Mouse (Mus musculus) Patski (cell line): ENCODE measurements around the gene Fut2. TPM values are rescaled to one million over a fixed set of nuclear protein-coding genes. Genes with fewer than 3 reads are reported as not detected.
"Not testable (repeated sequence)": the region's sequence is repeated elsewhere in the genome, so short reads cannot be mapped to it uniquely, and the experiment has no call there.

Experiments
- ATAC-seq: fragments of 100-300 bp; one replicate; pipeline ENCODE4 v1.8.0; 2021
- CTCF ChIA-PET: fragments of 350-600 bp; sonication (Branson Sonifier 250); formaldehyde crosslinking; loops from one replicate; lab custom pipeline; 2022; ENCODE audit warnings: inconsistent platforms; lab: Charles Lee
- POLR2A ChIA-PET: fragments of 350-600 bp; sonication (Branson Sonifier 250); formaldehyde crosslinking; loops from one replicate; lab custom pipeline; 2022; ENCODE audit warnings: antibody characterized with exemption, inconsistent platforms; lab: Charles Lee
- DNase-seq: peaks from one replicate; pipeline ENCODE4 v3.0.0-alpha.2; 2011; ENCODE audit warnings: low read depth, low spot score
- H3K27me3 ChIP-seq: fragments of 371-371 bp; one replicate; pipeline ENCODE4 v1.5.1; 2021
- CTCF ChIP-seq: fragments of 100-300 bp; IDR thresholded peaks from one replicate; pipeline ENCODE4 v1.5.1; 2021
- in situ Hi-C: fragments of 300-500 bp; cut with MboI; formaldehyde crosslinking; loops from 3 replicates; pipeline ENCODE4 v1.11.1; 2018; ENCODE audit warnings: low pct_unique_long_range_greater_than_20kb, mixed read lengths
- polyA plus RNA-seq: library from polyadenylated mRNA; unstranded; gene quantifications from one replicate; pipeline ENCODE4 v1.2.3, GENCODE M21; 2021

Fut2 gene
- polyA plus RNA-seq, 1 experiment from 2014 or later, result 0.23 TPM

DNA sequence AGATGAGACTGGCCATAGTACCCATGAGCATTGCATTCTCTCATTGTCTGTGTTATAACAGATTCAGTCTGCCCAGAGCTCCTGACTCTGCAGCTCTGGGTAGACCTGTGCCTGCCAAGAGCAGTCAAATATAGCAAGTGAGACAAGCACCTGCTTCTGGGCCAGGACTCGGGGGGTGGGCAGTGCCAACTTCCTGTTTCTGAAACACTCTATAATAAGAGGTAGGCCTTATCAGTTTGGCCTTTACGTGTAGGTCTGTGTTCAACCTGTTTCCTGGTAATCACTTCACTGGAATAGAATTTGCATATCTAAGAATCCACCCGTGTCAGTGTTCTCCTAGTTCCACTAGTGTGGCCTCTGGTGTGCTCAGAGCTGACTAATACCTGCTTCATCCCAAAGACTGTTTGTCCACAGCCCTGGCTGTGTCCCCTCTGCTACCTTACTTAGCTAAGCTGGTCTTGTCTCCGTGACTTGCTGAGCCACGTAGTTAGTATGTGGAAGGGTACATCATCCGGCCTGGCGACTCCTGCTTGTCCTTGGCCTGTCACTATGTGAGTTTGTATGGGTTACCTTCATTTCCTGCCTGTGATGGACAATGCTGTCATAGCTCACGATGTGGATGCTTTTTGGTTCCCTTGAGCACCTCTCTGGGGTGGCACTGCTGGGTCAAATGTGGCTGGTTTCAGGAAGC is 15.0 kb upstream of the Fut2 start:
- in situ Hi-C loops, result loop anchor here (5.0 to 10.0 kb wide), 3 partner anchors 89 to 204 kb away; no protein-coding TSS in a partner anchor
- ATAC-seq (no peak), DNase-seq (no peak)
- H3K27me3 ChIP-seq, result no peaks in the 10 kb centered on the region
- ChIA-PET POLR2A (interaction anchor here (0.9 to 1.3 kb wide), 2 partner anchors 26 to 88 kb away, joined by 3 read pairs; no protein-coding TSS in a partner anchor), CTCF (interaction anchor here (2.4 to 5.1 kb wide), 3 partner anchors 9 to 120 kb away, joined by 9 to 74 read pairs (median 12); no protein-coding TSS in a partner anchor)
- no peak for TF ChIP-seq CTCF

DNA sequence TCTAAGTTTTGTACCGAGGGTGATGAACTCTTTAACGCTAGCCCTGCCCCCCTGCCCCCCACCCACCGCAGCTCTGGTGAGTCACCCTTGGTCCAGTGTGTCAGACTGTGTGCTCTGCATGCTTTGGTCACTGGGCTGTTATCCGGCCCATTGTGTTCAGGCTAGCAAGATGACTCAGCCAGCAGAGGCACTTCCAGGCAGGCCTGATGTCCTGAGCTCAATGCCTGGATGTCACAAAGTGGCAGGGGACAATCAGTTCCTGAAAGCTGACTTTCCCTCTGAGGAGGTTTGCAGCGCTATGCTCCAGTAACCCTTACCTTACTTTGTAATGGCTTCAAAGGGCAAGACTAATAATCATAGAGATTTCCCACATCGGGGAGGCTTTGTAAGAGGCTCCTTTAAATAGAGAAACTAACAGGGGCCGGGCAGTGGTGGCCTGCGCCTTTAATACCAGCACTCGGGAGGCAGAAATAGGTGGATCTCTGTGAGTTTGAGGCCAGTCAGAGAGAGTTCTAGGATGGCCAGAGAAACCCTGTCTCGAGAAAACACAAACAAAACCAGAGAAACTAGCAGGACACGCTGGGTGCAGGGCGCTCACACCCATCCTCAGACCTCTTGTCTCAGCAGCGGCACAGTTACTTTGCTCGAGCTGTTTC is 13.9 kb upstream of the Fut2 start:
- TF ChIP-seq CTCF, result no peak
- in situ Hi-C loops, result loop anchor here (5.0 to 10.0 kb wide), 3 partner anchors 88 to 203 kb away; no protein-coding TSS in a partner anchor
- no peaks in the 10 kb centered on the region for H3K27me3 ChIP-seq
- POLR2A ChIA-PET, result interaction anchor here (1.3 kb wide), 1 partner anchor 28 kb away, joined by 3 read pairs; no protein-coding TSS in a partner anchor
- CTCF ChIA-PET, result interaction anchor here (2.4 to 5.1 kb wide), 2 partner anchors 10 to 88 kb away, joined by 9 to 74 read pairs; no protein-coding TSS in a partner anchor
- ATAC-seq (peak; percentile 93), DNase-seq (peak; percentile 83)

DNA sequence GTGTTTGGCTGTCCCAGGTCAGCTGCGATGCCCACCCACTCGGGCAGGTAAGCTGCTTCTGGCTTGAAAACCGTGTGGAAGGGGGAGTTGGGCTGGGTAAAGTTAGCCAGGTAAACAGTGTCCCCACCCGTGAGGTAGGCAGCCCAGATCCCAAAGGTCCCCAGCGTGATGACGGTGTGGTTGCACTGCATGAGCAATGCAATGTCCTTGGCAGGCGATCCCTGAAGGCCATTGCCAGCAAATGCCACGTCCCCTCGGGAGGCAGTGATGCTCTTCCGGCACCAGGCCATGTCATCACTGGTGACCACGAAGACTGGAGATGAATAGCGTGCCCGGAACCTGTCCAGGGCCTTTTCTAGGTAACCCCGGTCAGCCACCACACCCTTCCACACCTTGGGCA is 12.3 kb upstream of the Fut2 start:
- POLR2A ChIA-PET, result no interaction called here
- no peak for TF ChIP-seq CTCF
- DNase-seq (no peak), ATAC-seq (no peak)
- H3K27me3 ChIP-seq, result no peaks in the 10 kb centered on the region
- CTCF ChIA-PET, result interaction anchor here (1.3 kb wide), 1 partner anchor 11 kb away, joined by 3 read pairs; no protein-coding TSS in a partner anchor
- in situ Hi-C loops, result no loop called here

DNA sequence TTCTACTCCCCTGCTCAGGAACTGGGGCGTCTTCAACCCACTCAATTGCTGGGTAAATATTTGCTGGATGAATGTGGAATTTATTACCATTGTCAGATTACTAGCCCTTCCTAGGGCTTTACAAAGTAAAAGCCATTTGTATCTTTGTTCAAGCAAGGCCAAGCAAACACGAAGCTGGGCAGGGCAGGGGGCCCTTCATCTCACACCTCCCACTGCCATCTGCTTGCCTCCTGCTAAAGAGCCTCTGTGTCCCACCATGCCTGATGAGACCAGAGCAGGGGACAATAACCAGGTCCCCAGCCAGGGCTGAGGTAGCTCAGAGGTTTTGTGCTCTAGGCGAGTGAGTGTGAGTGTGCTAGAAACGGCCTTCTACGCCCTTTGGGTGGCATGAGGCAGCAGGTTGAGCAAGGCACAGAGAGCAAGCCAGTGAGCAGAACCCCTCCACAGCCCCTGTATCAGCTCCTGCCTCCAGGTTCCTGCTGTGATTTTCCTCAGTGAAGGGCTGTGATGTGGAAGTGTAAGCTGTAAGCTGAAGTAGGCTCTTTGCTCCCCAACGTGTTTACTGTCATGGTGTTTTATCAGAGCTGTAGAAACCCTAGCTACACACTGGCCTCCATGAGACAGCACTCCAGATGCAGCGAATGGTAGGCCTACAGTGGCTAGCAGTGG is 11.6 kb upstream of the Fut2 start:
- TF ChIP-seq CTCF, result no peak
- in situ Hi-C loops, result no loop called here
- ATAC-seq, result no peak
- ChIA-PET POLR2A (no interaction called here), CTCF (interaction anchor here (1.3 kb wide), 1 partner anchor 12 kb away, joined by 3 read pairs; no protein-coding TSS in a partner anchor)
- no peak for DNase-seq
- no peaks in the 10 kb centered on the region for H3K27me3 ChIP-seq

DNA sequence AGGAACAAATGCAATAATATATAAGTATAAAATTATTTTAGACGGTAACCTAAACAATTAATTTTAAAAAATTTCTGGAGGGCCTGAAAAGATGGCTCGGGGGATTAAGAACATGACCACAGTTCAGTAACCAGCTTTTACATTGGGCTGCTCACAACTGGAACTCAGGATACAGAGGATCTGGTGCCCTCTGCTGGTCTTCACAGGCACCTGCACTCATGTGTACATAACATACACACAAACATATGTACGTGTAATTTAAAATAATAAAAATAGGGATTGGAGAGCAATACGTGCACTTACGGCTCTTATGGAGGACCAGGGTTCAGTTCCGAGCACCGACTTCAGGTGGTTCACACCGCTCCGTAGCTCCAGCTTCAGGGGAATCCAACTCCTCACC is 2.7 kb upstream of the Fut2 start:
- ChIA-PET POLR2A (no interaction called here), CTCF (interaction anchor here (0.8 kb wide), 1 partner anchor 14 kb away, joined by 3 read pairs; no protein-coding TSS in a partner anchor)
- H3K27me3 ChIP-seq, result no peaks in the 10 kb centered on the region
- in situ Hi-C loops, result no loop called here
- no peak for TF ChIP-seq CTCF
- no peak for ATAC-seq
- DNase-seq, result no peak

DNA sequence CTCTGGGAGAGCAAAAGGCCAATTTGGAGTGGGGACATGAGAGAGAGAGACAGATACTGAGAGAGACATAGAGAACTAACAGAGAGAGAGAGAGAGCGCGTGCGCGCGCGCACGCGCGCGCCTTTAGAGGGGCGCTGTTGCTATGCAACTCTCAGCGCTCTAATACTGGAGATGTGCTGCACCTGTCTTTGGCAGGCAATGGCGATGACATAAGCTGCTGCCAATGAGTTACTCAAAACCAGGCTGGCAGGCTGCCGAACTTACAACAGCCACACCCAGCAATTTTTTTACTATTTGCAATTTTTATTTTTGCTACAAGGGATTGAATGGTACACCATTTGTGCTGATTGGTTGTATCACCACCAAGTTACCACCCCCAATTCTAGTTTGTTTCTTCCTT is 1.6 kb upstream of the Fut2 start:
- ChIA-PET POLR2A (no interaction called here), CTCF (no interaction called here)
- ATAC-seq, result no peak
- no peak for TF ChIP-seq CTCF
- no peaks in the 10 kb centered on the region for H3K27me3 ChIP-seq
- in situ Hi-C loops, result no loop called here
- DNase-seq, result no peak

DNA sequence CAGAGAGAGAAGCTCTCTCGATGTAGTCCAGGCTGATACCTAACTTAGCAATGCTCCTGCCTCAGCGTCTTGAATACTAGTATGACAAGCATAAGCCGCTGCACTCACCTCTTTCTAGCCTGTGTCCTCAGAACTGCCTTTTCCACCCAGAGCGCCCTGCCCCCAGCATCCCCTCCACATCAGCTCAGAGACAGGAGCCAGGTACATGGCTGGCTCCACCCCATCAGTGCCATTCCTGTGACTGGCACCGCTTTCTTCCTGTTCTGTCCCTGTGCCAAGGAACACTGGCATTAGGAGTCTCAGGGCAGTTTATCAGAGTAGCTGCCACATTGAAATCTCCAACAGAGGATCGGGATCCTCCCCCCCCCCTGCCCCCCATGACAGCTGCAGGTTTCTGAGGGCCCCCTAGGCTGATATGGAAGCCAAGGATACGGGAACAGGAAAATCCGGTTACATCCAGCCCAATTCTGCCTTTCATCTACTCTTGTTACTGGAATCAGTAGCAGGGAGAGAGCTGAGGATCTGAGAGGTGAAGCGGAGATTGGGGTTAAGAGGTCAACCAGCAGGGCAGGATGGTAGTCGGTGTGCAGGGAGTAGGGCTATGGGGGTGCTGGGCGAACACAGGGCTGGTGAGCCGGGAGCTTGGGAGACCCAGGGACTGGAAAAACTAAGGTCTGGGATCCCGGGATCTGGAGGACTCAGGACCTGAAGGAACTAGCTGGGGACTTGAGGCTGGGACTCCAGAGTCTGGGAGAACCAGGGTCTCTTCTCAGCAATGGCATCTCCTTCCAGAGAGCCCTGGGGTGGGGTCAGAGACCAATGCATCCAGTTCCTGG is 673 bp downstream of the Fut2 start:
- ChIA-PET CTCF (interaction anchor here (1.9 to 2.6 kb wide), 2 partner anchors 11 to 17 kb away, joined by 6 to 10 read pairs; partner anchors contain the start of gene Ntn5), POLR2A (no interaction called here)
- ATAC-seq, result no peak
- DNase-seq, result no peak
- in situ Hi-C loops, result no loop called here
- no peaks in the 10 kb centered on the region for H3K27me3 ChIP-seq
- no peak for TF ChIP-seq CTCF

DNA sequence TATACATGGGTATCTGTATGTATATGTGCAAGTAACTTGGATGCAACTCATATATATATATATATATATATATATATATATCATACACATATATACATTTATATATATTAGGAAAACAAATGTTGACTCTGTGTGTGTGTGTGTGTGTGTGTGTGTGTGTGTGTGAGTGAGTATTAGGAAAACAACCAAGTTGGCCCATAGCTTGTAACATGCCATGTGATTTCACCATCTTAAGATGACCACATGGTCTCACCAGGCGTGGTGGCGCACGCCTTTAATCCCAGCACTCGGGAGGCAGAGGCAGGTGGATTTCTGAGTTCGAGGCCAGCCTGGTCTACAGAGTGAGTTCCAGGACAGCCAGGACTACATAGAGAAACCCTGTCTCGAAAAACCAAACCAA is 4.5 kb downstream of the Fut2 start:
- POLR2A ChIA-PET, in situ Hi-C loops, DNase-seq, CTCF ChIA-PET, H3K27me3 ChIP-seq, ATAC-seq: not testable (repeated sequence)

DNA sequence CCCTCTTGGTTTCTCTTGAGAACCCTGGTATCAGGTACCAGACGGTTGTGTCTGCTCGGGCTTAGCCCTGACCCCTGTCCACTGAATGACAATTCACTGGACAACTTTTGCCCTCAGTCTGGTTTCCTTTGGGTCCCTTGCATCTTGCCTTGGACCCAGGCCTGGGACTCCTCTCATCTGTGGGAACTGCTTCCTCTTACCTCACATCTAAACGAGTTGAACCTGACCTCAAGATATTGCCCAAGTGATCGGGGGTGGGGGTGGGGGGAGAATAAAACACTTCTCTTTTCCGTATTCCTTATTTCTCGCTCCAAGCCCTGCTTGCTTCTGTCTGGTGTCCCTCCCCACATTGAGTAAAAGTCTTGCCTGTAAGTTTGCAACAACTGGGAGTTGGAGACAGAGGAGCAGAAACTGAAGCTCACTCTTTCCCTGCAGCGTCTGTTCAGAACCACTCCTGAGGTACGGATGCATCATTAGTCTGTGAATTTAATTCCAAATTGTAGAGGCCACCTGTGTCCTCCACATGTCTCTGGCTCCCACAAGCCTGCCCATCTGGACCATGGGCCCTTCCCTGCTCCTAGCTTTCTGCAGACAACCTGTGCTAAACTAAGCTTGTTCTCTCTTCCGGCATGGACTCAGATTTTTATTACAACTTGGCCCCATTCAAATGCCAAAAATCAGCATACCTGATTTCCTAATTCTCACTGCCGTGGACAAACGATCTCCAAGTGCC is 5.3 kb downstream of the Fut2 start:
- DNase-seq (no peak), ATAC-seq (no peak)
- ChIA-PET CTCF (no interaction called here), POLR2A (no interaction called here)
- no peaks in the 10 kb centered on the region for H3K27me3 ChIP-seq
- in situ Hi-C loops, result no loop called here
- TF ChIP-seq CTCF, result no peak
